Mouse (Mus musculus) left cerebral cortex, postnatal 4 days (tissue): ENCODE results near the gene 1700029P11Rik. TPM values are rescaled to one million over a fixed set of nuclear protein-coding genes. Genes with fewer than 3 reads are reported as not detected.
"Not testable (repeated sequence)": the region's sequence is repeated elsewhere in the genome, so short reads cannot be mapped to it uniquely, and the experiment has no call there.

Experiments used
- DNase-seq: peaks from one replicate; pipeline ENCODE4 v3.0.0-alpha.2; 2022
- intact Hi-C: fragments of 180-260 bp; cut with DNase I; formaldehyde crosslinking; loops from one replicate; pipeline ENCODE4 v1.15.1; 2025
- total RNA-seq, 2 experiments: library from RNA; stranded (reverse); gene quantifications; 2 replicates each; pipeline ENCODE4 v1.2.3; 2021

The 1700029P11Rik gene
- total RNA-seq, 2 experiments from 2014 or later: not detected

GRCm38 (mm10) chr15:81956457-81956856 is 23.9 kb upstream of the 1700029P11Rik start:
- DNase-seq: peak; percentile 55
- intact Hi-C loops: no loop called here

- intact Hi-C loops: no loop called here
- no peak for DNase-seq
These were observed 22.7 kb upstream of the 1700029P11Rik start for GRCm38 (mm10) chr15:81957598-81957997.

GRCm38 (mm10) chr15:81958906-81959305 is 21.4 kb upstream of the 1700029P11Rik start:
- DNase-seq: no peak
- intact Hi-C loops: no loop called here

GRCm38 (mm10) chr15:81960171-81961077 is 19.9 kb upstream of the 1700029P11Rik start, which contains the start of gene Pmm1:
TSS of gene Pmm1 (minus strand) at chr15:81960930.
- DNase-seq: peak; percentile 99
- intact Hi-C loops: no loop called here

GRCm38 (mm10) chr15:81961078-81961451 is 19.3 kb upstream of the 1700029P11Rik start:
- intact Hi-C loops: no loop called here

GRCm38 (mm10) chr15:81964262-81964661 is 16.1 kb upstream of the 1700029P11Rik start:
- no peak for DNase-seq
- intact Hi-C loops: no loop called here

More at GRCm38 (mm10) chr15:81961078-81961451, 19.3 kb upstream of the 1700029P11Rik start:
- DNase-seq: no peak

GRCm38 (mm10) chr15:81964980-81965545 is 15.3 kb upstream of the 1700029P11Rik start:
- intact Hi-C loops: no loop called here
- no peak for DNase-seq

GRCm38 (mm10) chr15:81966062-81966829 is 14.1 kb upstream of the 1700029P11Rik start:
- no peak for DNase-seq
- intact Hi-C loops: no loop called here

GRCm38 (mm10) chr15:81967821-81968220 is 12.5 kb upstream of the 1700029P11Rik start:
- intact Hi-C loops: no loop called here

GRCm38 (mm10) chr15:81968447-81968846 is 11.9 kb upstream of the 1700029P11Rik start:
- DNase-seq: no peak
- intact Hi-C loops: no loop called here

More at GRCm38 (mm10) chr15:81967821-81968220, 12.5 kb upstream of the 1700029P11Rik start:
- no peak for DNase-seq

- intact Hi-C loops: no loop called here
- no peak for DNase-seq
These were observed 11.2 kb upstream of the 1700029P11Rik start for GRCm38 (mm10) chr15:81969173-81969572.

- DNase-seq, intact Hi-C loops: not testable (repeated sequence)
These were observed 10.7 kb upstream of the 1700029P11Rik start for GRCm38 (mm10) chr15:81969635-81970034.

- DNase-seq, intact Hi-C loops: not testable (repeated sequence)
These were observed 9.8 kb upstream of the 1700029P11Rik start for GRCm38 (mm10) chr15:81970498-81970897.

- DNase-seq, intact Hi-C loops: not testable (repeated sequence)
These were observed 5.2 kb upstream of the 1700029P11Rik start for GRCm38 (mm10) chr15:81975156-81975555.

- intact Hi-C loops: no loop called here
- no peak for DNase-seq
These were observed 1.8 kb downstream of the 1700029P11Rik start for GRCm38 (mm10) chr15:81982173-81982572.

- intact Hi-C loops: no loop called here
These were observed 5.2 kb downstream of the 1700029P11Rik start for GRCm38 (mm10) chr15:81985267-81986161.

GRCm38 (mm10) chr15:81987646-81988045 is 7.3 kb downstream of the 1700029P11Rik start, which contains the start of gene Xrcc6:
TSS of gene Xrcc6 (plus strand) at chr15:81987835.
- no peak for DNase-seq
- intact Hi-C loops: no loop called here

More at GRCm38 (mm10) chr15:81985267-81986161, 5.2 kb downstream of the 1700029P11Rik start:
- DNase-seq: no peak

- intact Hi-C loops: no loop called here
- peak; percentile 92 for DNase-seq
These were observed 9.2 kb downstream of the 1700029P11Rik start for GRCm38 (mm10) chr15:81989371-81990062.

GRCm38 (mm10) chr15:81990549-81990948 is 10.2 kb downstream of the 1700029P11Rik start:
- no peak for DNase-seq
- intact Hi-C loops: no loop called here
